Mouse (Mus musculus): ENCODE measurements around the gene Sfn. TPM values are rescaled to one million over a fixed set of nuclear protein-coding genes. Genes with fewer than 3 reads are reported as not detected.
"Not testable (repeated sequence)": the region's sequence is repeated elsewhere in the genome, so short reads cannot be mapped to it uniquely, and the experiment has no call there.

Gene Sfn
- polyA plus RNA-seq (2016; fragmentation: Nextera tagmentation; extraction: Ambion mirVana) = 0.76 and 1.4 TPM in 2 replicates

DNA sequence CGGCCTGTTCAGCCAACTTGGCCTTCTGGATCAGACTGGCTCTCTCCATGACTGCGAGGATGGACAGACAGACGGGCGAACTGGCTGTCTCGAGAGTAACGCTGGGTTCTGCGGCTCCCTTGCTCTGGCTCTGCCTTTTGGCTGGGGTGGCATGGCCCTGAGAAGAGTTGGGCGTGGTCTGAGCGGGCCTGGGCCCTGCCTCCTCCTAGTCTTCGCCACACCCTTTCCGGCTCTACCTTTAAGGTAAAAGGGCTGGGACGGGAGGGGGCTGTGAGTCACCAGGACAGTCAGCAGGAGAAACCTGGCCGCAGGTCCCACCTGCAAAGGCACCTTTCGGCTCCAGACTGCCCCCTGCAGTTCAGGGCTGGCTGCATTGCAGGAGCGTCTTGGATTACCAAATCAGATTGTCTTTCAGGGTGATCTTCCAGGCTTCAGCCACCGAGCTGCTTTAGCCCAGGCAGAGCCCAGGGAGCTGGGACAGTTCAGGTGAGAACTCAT lies at the start of gene Sfn:
TSS of gene Sfn (minus strand) at position 448 of the 498 bp plus-strand sequence.
- Histone ChIP-seq H3K4me3 (peak within 1 kb of the TSS; percentile 35), H3K4me1 (replicated peaks) (peaks cover 16% of the 10 kb centered on the region), H3K36me3 (peaks cover 22% of the 10 kb centered on the region), H3K9me3 (replicated peaks) (no peaks in the 10 kb centered on the region), H3K9ac (peak within 1 kb of the TSS; percentile 48; the same call in 1 of the 2 replicates), H3K27ac (ENCODE audit: poor library complexity, severe bottlenecking) (no peak within 1 kb of the TSS), H3K4me2 (peak within 1 kb of the TSS; percentile 61), H3K27me3 (replicated peaks) (peaks cover 52% of the 10 kb centered on the region)
- 2% methylated on average over 16 of the region's 16 CpGs for WGBS
- no peak for ATAC-seq (ENCODE audit: insufficient number of reproducible peaks, low FRiP score)

- ATAC-seq (ENCODE audit: insufficient number of reproducible peaks, low FRiP score) = no peak
- WGBS = 55% methylated on average over 10 of the region's 10 CpGs
- Histone ChIP-seq H3K9ac (no peak overlapping the region), H3K27ac (ENCODE audit: poor library complexity, severe bottlenecking) (no peak overlapping the region), H3K9me3 (replicated peaks) (no peaks in the 10 kb centered on the region), H3K4me3 (no peak overlapping the region), H3K27me3 (replicated peaks) (no peaks in the 10 kb centered on the region), H3K4me1 (replicated peaks) (0 out of 2 replicates have a peak, but pooled peaks cover 7% of the 10 kb centered on the region), H3K4me2 (no peak overlapping the region), H3K36me3 (no peaks in the 10 kb centered on the region)
Measured at GRCm38 (mm10) chr4:133651445-133651844, 49.5 kb upstream of the Sfn start.

- H3K4me3 ChIP-seq = peak within 1 kb of the TSS; percentile 32
- no peaks in the 10 kb centered on the region for H3K36me3 ChIP-seq
- H3K4me1 ChIP-seq (replicated peaks) = 0 out of 2 replicates have a peak, but pooled peaks cover 7% of the 10 kb centered on the region
- H3K9me3 ChIP-seq (replicated peaks) = peaks cover 6% of the 10 kb centered on the region
- H3K27ac ChIP-seq (ENCODE audit: poor library complexity, severe bottlenecking) = no peak within 1 kb of the TSS
- H3K4me2 ChIP-seq = peak within 1 kb of the TSS; percentile 59
- WGBS = 34% methylated on average over 7 of the region's 7 CpGs
- 0 out of 2 replicates have a peak, but pooled peaks cover 6% of the 10 kb centered on the region for H3K27me3 ChIP-seq (replicated peaks)
- no peak for ATAC-seq (ENCODE audit: insufficient number of reproducible peaks, low FRiP score)
- H3K9ac ChIP-seq = peak within 1 kb of the TSS; percentile 47; the same call in 1 of the 2 replicates
Measured at GRCm38 (mm10) chr4:133649989-133650699, 48.2 kb upstream of the Sfn start, which contains the start of gene Zdhhc18. Zdhhc18 (minus strand) TSS chr4:133650154.

DNA sequence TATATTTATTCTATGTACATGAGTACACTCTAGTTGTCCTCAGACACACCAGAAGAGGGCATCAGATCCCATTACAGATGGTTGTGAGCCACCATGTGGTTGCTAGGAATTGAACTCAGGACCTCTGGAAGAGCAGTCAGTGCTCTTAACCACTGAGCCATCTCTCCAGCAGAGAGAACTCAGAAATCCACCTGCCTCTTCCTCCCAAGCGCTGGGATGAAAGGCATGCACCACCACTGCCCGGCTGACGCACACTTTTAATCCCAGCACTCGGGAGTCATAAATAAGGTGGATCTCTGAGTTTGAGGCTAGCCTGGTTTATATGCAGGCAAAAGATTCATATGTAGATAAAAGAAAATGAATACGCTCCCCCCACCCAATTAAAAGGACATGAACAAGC lies 47.5 kb upstream of the Sfn start:
- Histone ChIP-seq H3K4me3 (peak overlapping the region; percentile 32), H3K4me2 (peak overlapping the region; percentile 59)
- H3K36me3 ChIP-seq; ATAC-seq (ENCODE audit: insufficient number of reproducible peaks, low FRiP score); H3K4me1 ChIP-seq (replicated peaks); H3K27me3 ChIP-seq (replicated peaks); H3K9me3 ChIP-seq (replicated peaks); H3K27ac ChIP-seq (ENCODE audit: poor library complexity, severe bottlenecking); H3K9ac ChIP-seq: not testable (repeated sequence)
- WGBS = 75% methylated on average over 5 of the region's 5 CpGs

GRCm38 (mm10) chr4:133645680-133646079 lies 43.7 kb upstream of the Sfn start:
- ATAC-seq (ENCODE audit: insufficient number of reproducible peaks, low FRiP score) = no peak
- Histone ChIP-seq H3K9ac (peak overlapping the region; percentile 20; the same call in 1 of the 2 replicates), H3K9me3 (replicated peaks) (peaks cover 17% of the 10 kb centered on the region), H3K4me1 (replicated peaks) (0 out of 2 replicates have a peak, but pooled peaks cover 6% of the 10 kb centered on the region), H3K4me3 (no peak overlapping the region), H3K27ac (ENCODE audit: poor library complexity, severe bottlenecking) (no peak overlapping the region), H3K36me3 (no peaks in the 10 kb centered on the region), H3K27me3 (replicated peaks) (0 out of 2 replicates have a peak, but pooled peaks cover 6% of the 10 kb centered on the region), H3K4me2 (peak overlapping the region; percentile 40; the same call in 1 of the 2 replicates)
- WGBS = 31% methylated on average over 21 of the region's 21 CpGs

- Histone ChIP-seq H3K9ac (no peak overlapping the region), H3K9me3 (replicated peaks) (peaks cover 17% of the 10 kb centered on the region), H3K27me3 (replicated peaks) (0 out of 2 replicates have a peak, but pooled peaks cover 6% of the 10 kb centered on the region), H3K4me1 (replicated peaks) (0 out of 2 replicates have a peak, but pooled peaks cover 6% of the 10 kb centered on the region), H3K36me3 (no peaks in the 10 kb centered on the region), H3K27ac (ENCODE audit: poor library complexity, severe bottlenecking) (no peak overlapping the region), H3K4me2 (no peak overlapping the region), H3K4me3 (no peak overlapping the region)
- no peak for ATAC-seq (ENCODE audit: insufficient number of reproducible peaks, low FRiP score)
- WGBS = 79% methylated on average over 3 of the region's 3 CpGs
Measured at GRCm38 (mm10) chr4:133645195-133645594, 43.2 kb upstream of the Sfn start.

DNA sequence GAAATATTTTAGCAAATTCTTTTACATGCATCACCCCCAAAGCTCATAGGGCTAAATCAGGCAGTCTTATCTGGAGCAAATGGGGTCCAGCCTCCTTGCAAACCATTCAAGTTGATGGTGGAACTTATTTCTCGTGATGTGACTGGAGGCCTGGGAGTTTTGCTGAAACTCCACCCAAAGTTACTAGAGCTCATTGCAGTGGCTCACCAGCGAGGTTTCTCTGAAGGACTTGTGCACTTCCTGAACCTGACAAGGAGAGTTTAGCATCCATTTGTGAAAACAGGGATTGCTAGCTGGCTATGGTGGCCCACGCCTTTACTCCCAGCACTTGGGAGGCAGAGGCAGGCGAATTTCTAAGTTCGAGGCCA lies 32.1 kb upstream of the Sfn start:
- Histone ChIP-seq H3K9ac (peak overlapping the region; percentile 9; the same call in 1 of the 2 replicates), H3K4me3 (no peak overlapping the region), H3K27me3 (replicated peaks) (no peaks in the 10 kb centered on the region), H3K27ac (ENCODE audit: poor library complexity, severe bottlenecking) (no peak overlapping the region), H3K9me3 (replicated peaks) (no peaks in the 10 kb centered on the region), H3K36me3 (no peaks in the 10 kb centered on the region), H3K4me2 (no peak overlapping the region; the same call in 1 of the 2 replicates), H3K4me1 (replicated peaks) (peaks cover 41% of the 10 kb centered on the region)
- WGBS = 79% methylated on average over 5 of the region's 5 CpGs
- ATAC-seq (ENCODE audit: insufficient number of reproducible peaks, low FRiP score) = no peak

DNA sequence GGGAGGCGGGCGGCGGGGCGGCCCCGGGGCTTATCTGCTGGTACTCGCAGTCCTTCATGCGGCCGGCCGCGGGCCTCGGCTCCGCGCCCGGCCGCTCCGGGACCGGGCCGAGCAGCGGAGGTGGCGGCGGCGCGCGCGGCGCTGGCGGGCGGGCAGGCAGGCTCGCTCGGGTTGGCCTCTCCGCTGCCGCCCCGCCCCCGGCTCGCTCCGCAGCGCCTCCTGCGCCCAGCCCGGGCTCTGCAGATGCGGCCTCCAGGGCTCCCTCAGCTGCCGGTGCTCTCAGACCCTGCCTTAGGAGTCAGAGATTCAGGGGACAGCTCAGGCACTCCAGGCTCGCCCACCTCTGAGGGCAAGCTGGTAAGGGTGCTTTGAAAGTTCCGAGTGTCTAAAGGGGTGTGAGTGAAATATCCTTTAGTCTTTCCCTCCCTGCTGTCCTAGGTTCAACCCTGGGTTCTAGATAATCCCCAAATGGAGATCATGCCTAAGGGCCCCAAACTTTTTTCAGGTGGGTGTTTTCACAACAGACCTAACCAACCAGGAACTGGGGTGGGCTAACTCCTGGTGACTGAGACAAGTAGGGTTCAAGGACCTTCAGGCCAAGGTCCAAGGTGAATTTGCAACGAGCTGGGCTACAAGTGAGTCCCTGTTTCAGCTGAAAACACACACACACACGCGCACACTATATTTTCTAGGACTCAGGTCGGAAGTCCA lies 31.5 kb upstream of the Sfn start:
- H3K36me3 ChIP-seq = no peaks in the 10 kb centered on the region
- H3K9ac ChIP-seq = peak overlapping the region; percentile 90
- peaks cover 42% of the 10 kb centered on the region for H3K4me1 ChIP-seq (replicated peaks)
- peak overlapping the region; percentile 97 for H3K4me2 ChIP-seq
- WGBS = 12% methylated on average over 47 of the region's 47 CpGs
- H3K27me3 ChIP-seq (replicated peaks) = no peaks in the 10 kb centered on the region
- peak; percentile 84 for ATAC-seq (ENCODE audit: insufficient number of reproducible peaks, low FRiP score)
- H3K9me3 ChIP-seq (replicated peaks) = no peaks in the 10 kb centered on the region
- peak overlapping the region; percentile 53; the same call in 1 of the 2 replicates for H3K27ac ChIP-seq (ENCODE audit: poor library complexity, severe bottlenecking)
- H3K4me3 ChIP-seq = peak overlapping the region; percentile 89

GRCm38 (mm10) chr4:133632483-133633327 lies 30.7 kb upstream of the Sfn start:
- 1% methylated on average over 63 of the region's 69 CpGs for WGBS
- Histone ChIP-seq H3K27me3 (replicated peaks) (no peaks in the 10 kb centered on the region), H3K9ac (peak overlapping the region; percentile 90), H3K4me3 (peak overlapping the region; percentile 89), H3K4me1 (replicated peaks) (peaks cover 42% of the 10 kb centered on the region), H3K9me3 (replicated peaks) (no peaks in the 10 kb centered on the region), H3K36me3 (no peaks in the 10 kb centered on the region), H3K27ac (ENCODE audit: poor library complexity, severe bottlenecking) (peak overlapping the region; percentile 53; the same call in 1 of the 2 replicates), H3K4me2 (peak overlapping the region; percentile 97)
- peak; percentile 43; the same call in 1 of the 2 replicates for ATAC-seq (ENCODE audit: insufficient number of reproducible peaks, low FRiP score)

GRCm38 (mm10) chr4:133631769-133632411 lies 29.9 kb upstream of the Sfn start:
- WGBS = 47% methylated on average over 9 of the region's 9 CpGs
- H3K4me1 ChIP-seq (replicated peaks) = peaks cover 45% of the 10 kb centered on the region
- peak overlapping the region; percentile 89 for H3K4me3 ChIP-seq
- no peaks in the 10 kb centered on the region for H3K27me3 ChIP-seq (replicated peaks)
- H3K9me3 ChIP-seq (replicated peaks) = no peaks in the 10 kb centered on the region
- H3K9ac ChIP-seq = peak overlapping the region; percentile 90
- H3K36me3 ChIP-seq = peaks cover 3% of the 10 kb centered on the region
- H3K4me2 ChIP-seq = peak overlapping the region; percentile 97
- no peak overlapping the region for H3K27ac ChIP-seq (ENCODE audit: poor library complexity, severe bottlenecking)
- ATAC-seq (ENCODE audit: insufficient number of reproducible peaks, low FRiP score) = no peak

Data from heart, embryonic 12.5 days (tissue).